ENCODE assay signal across 8 mouse cellular contexts in the genomic region with DNA sequence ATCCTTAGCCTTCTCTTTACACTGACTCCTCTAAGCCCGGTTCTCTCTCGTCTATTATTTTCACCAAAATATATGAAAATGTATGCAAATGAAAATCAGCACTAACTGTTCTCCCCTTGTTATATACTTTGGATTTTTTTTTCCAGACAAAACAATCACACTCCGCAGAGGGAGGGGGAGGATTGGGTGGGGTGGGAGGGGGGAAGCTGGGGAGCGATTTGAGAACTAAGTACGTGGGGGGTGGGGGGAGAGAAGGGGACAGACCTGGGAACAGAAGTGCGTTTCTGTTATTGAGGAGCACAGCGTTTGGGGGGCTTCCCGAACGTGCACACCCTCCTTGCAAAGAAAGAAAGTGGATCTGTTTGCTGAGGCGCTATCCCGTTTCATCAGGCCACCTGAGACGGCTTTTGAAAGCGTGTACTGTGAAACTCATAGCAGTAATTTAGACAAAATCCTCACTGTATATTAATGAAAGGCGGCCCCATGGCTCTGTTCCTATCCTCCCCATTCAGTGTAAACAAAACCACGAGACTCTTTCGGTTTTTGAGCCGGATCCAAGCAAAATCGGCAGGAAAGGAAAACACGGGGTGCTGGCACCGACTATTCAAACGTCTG. TPM values are rescaled to one million over a fixed set of nuclear protein-coding genes. Genes with fewer than 3 reads are reported as not detected.
DNase-seq lines count a peak whose midpoint lies in the region; ATAC-seq and TF ChIP-seq lines count a peak whose summit lies in the region.

No protein-coding gene starts in this region.

- peaks cover 45% of the 10 kb centered on the region for H3K4me1 ChIP-seq in lung, embryonic 15.5 days
- peaks cover 3% of the 10 kb centered on the region; the same call in 1 of the 2 replicates for H3K4me1 ChIP-seq in kidney, postnatal 0 days (replicated peaks; ENCODE audit: insufficient read depth, low read length)
- H3K4me1 ChIP-seq in neural tube, embryonic 14.5 days (ENCODE audit: control insufficient read depth, insufficient read depth, low read length): peaks cover 14% of the 10 kb centered on the region; the same call in 1 of the 2 replicates

- peak; percentile 71 for DNase-seq in embryo, embryonic 10.5 days (ENCODE audit: low spot score)
- DNase-seq in embryo, embryonic 10 days (ENCODE audit: low spot score): no peak
- DNase-seq in lung, postnatal 36 days: no peak
- DNase-seq in kidney, postnatal 0 days (ENCODE audit: low spot score): no peak
- DNase-seq in cerebellum, adult 11 months: no peak
- DNase-seq in spleen, postnatal 36 days (ENCODE audit: low spot score in 2 of 2): no peak

- H3K27me3 ChIP-seq in lung, embryonic 15.5 days: peaks cover 97% of the 10 kb centered on the region
- peaks cover 36% of the 10 kb centered on the region for H3K27me3 ChIP-seq in kidney, postnatal 0 days (ENCODE audit: insufficient read depth, low read length)
- H3K27me3 ChIP-seq in neural tube, embryonic 14.5 days (ENCODE audit: control insufficient read depth, insufficient read depth, low read length): peaks cover 4% of the 10 kb centered on the region; the same call in 1 of the 2 replicates

- H3K4me3 ChIP-seq in lung, embryonic 15.5 days: peak overlapping the region; percentile 48
- H3K4me3 ChIP-seq in kidney, postnatal 0 days (replicated peaks; ENCODE audit: low read depth, low read length): peak overlapping the region; percentile 48
- peak overlapping the region; percentile 78 for H3K4me3 ChIP-seq in neural tube, embryonic 14.5 days (ENCODE audit: low read depth, low read length)

- H3K4me2 ChIP-seq in lung, embryonic 15.5 days: peak overlapping the region; percentile 86
- H3K4me2 ChIP-seq in kidney, postnatal 0 days (ENCODE audit: low read length): peak overlapping the region; percentile 48
- peak overlapping the region; percentile 95 for H3K4me2 ChIP-seq in neural tube, embryonic 14.5 days (ENCODE audit: low read depth, low read length)

- no peak overlapping the region for H3K27ac ChIP-seq in lung, embryonic 15.5 days
- peak overlapping the region; percentile 87 for H3K27ac ChIP-seq in kidney, postnatal 0 days
- H3K27ac ChIP-seq in neural tube, embryonic 14.5 days (ENCODE audit: low read depth, low read length): peak overlapping the region; percentile 97

- no peak for TF ChIP-seq CTCF in kidney, postnatal 0 days (IDR thresholded peaks at IDR 0.05; ENCODE audit: low read depth)

- no peaks in the 10 kb centered on the region for H3K9me3 ChIP-seq in lung, embryonic 15.5 days
- no peaks in the 10 kb centered on the region for H3K9me3 ChIP-seq in kidney, postnatal 0 days (replicated peaks; ENCODE audit: low read length)
- no peaks in the 10 kb centered on the region for H3K9me3 ChIP-seq in neural tube, embryonic 14.5 days (ENCODE audit: control insufficient read depth, low read length)

- ATAC-seq in lung, embryonic 15.5 days (ENCODE audit: borderline replicate concordance, extremely low read depth, low FRiP score, low TSS enrichment): no peak
- no peak for ATAC-seq in kidney, postnatal 0 days (replicated peaks; ENCODE audit: low FRiP score, low read depth)
- ATAC-seq in neural tube, embryonic 14.5 days (ENCODE audit: low read depth): no peak

- 1% methylated on average over 21 of the region's 21 CpGs for WGBS in lung, embryonic 15.5 days
- under 1% methylated on average over 21 of the region's 21 CpGs for WGBS in kidney, postnatal 0 days
- under 1% methylated on average over 21 of the region's 21 CpGs for WGBS in neural tube, embryonic 14.5 days

- H3K36me3 ChIP-seq in lung, embryonic 15.5 days: no peaks in the 10 kb centered on the region
- no peaks in the 10 kb centered on the region for H3K36me3 ChIP-seq in kidney, postnatal 0 days (ENCODE audit: insufficient read depth, low read length)
- H3K36me3 ChIP-seq in neural tube, embryonic 14.5 days (ENCODE audit: control insufficient read depth, insufficient read depth, low read length): no peaks in the 10 kb centered on the region; the same call in 1 of the 2 replicates

- no peak overlapping the region for H3K9ac ChIP-seq in lung, embryonic 15.5 days
- peak overlapping the region; percentile 56; the same call in 1 of the 2 replicates for H3K9ac ChIP-seq in kidney, postnatal 0 days (ENCODE audit: low read depth, low read length)
- H3K9ac ChIP-seq in neural tube, embryonic 14.5 days (replicated peaks; ENCODE audit: low read depth, low read length): peak overlapping the region; percentile 74

RNA-seq across cellular contexts. Expression of gene Pou3f3, which starts 2.4 kb away (rescaled TPM):
- polyA plus RNA-seq in lung, embryonic 15.5 days (2015; fragmentation: Nextera tagmentation; extraction: Ambion mirVana): 0.32 and 0.39 TPM in 2 replicates
- polyA plus RNA-seq in kidney, postnatal 0 days (2015; fragmentation: Nextera tagmentation; extraction: Ambion mirVana): 12.4 and 13.2 TPM in 2 replicates
- polyA plus RNA-seq in neural tube, embryonic 14.5 days (2014; fragmentation: Nextera tagmentation; extraction: Ambion mirVana): 10.4 and 11.0 TPM in 2 replicates
